Mouse (Mus musculus): ENCODE results near the gene Slc5a2. TPM values are rescaled to one million over a fixed set of nuclear protein-coding genes. Genes with fewer than 3 reads are reported as not detected.

The Slc5a2 gene
- 0.15 and 0.53 TPM in 2 replicates for polyA plus RNA-seq (2012; rRNA removed)

- Histone ChIP-seq H3K27me3 (ENCODE audit: control insufficient read depth, insufficient read depth, low read length) (no peaks in the 10 kb centered on the region), H3K4me3 (ENCODE audit: extremely low read depth, insufficient read depth, insufficient read length) (no peak within 1 kb of the TSS), H3K4me1 (ENCODE audit: control insufficient read depth, insufficient read depth, insufficient read length) (no peaks in the 10 kb centered on the region), H3K27ac (ENCODE audit: insufficient read depth, low read length) (no peak within 1 kb of the TSS), H3K36me3 (ENCODE audit: control insufficient read depth, insufficient read depth, low read length) (no peaks in the 10 kb centered on the region)
- no peak for DNase-seq (ENCODE audit: low read depth in 1 of 2, low spot score in 2 of 2)
- WGBS = 89% methylated on average over 6 of the region's 6 CpGs
- no peak for TF ChIP-seq CTCF (IDR thresholded peaks at IDR 0.05; ENCODE audit: extremely low read depth, insufficient read depth, insufficient read length, insufficient replicate concordance)
- TF ChIP-seq POLR2A (IDR thresholded peaks at IDR 0.05; ENCODE audit: low read depth, low read length) = no peak
Measured at GRCm38 (mm10) chr7:128265411-128265810, at the start of gene Slc5a2. TSS of gene Slc5a2 (plus strand) at chr7:128265657.

DNA sequence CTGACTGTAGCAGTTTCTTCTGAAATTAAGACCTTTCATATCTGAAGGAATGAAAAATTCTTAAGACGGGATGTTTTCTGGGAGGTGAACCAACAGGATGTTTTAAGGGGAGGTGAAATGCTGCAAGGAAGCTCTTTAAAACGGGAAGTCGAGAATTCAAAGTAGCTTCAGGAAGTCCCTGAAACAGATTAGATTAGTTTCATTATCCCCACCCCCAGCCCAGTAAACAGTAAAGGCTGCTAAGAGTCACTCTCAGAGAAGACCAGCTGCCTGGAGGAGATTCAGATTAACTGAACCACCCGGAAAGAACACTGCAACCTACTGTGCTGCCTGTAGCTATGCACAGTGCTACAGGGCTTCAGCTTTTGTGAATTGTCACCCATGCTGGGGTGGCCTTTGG is 45.5 kb upstream of the Slc5a2 start:
- H3K27me3 ChIP-seq (ENCODE audit: control insufficient read depth, insufficient read depth, low read length) = no peaks in the 10 kb centered on the region
- no peaks in the 10 kb centered on the region for H3K36me3 ChIP-seq (ENCODE audit: control insufficient read depth, insufficient read depth, low read length)
- TF ChIP-seq POLR2A (IDR thresholded peaks at IDR 0.05; ENCODE audit: low read depth, low read length) = no peak
- TF ChIP-seq CTCF (IDR thresholded peaks at IDR 0.05; ENCODE audit: extremely low read depth, insufficient read depth, insufficient read length, insufficient replicate concordance) = no peak
- H3K27ac ChIP-seq (ENCODE audit: insufficient read depth, low read length) = no peak overlapping the region
- DNase-seq (ENCODE audit: low read depth in 1 of 2, low spot score in 2 of 2) = no peak
- H3K4me3 ChIP-seq (ENCODE audit: extremely low read depth, insufficient read depth, insufficient read length) = no peak overlapping the region
- peaks cover 3% of the 10 kb centered on the region; the same call in 1 of the 2 replicates for H3K4me1 ChIP-seq (ENCODE audit: control insufficient read depth, insufficient read depth, insufficient read length)
- 72% methylated on average over 4 of the region's 4 CpGs for WGBS

DNA sequence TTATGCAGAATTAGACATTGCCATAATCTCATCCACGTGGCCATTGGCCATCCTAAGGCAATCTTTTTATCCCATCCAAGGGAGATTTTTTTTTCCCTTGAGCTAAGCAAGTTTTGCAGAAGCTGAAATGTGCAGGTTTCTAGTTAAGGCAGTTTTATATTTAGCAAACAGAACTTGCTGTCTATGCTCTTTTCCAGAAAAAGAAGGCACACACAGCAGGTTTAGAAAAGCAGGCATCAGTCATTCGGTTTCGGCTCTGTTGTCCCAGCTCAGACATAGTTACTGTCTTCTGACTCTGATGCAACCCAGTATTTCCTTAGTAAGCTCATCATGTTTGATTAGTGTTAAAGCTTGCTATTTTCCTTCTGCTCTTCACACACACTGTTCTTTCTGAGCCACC is 44.5 kb upstream of the Slc5a2 start:
- Histone ChIP-seq H3K27ac (ENCODE audit: insufficient read depth, low read length) (no peak overlapping the region), H3K36me3 (ENCODE audit: control insufficient read depth, insufficient read depth, low read length) (no peaks in the 10 kb centered on the region)

DNA sequence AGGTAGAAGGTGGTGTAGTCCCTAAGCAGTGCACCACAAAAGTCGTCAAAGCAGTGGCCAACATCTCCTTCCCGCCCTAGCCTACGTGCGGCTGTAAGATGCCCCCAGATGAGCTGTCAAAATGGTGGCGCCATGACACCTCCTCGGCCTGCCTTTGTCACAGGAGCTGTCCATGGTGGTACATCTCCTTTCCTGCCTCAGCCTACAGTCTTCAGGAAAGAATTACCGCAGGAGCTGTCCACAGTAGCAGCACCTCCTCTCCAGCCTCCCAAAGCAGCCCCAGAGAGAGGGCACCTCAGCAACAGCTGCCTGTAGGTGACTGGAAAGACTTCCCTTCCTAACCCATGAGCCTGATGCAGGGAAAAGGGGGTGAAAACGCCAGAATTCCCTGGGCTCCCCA is 33.7 kb upstream of the Slc5a2 start:
- TF ChIP-seq CTCF (IDR thresholded peaks at IDR 0.05; ENCODE audit: extremely low read depth, insufficient read depth, insufficient read length, insufficient replicate concordance) (no peak), POLR2A (IDR thresholded peaks at IDR 0.05; ENCODE audit: low read depth, low read length) (no peak)
- Histone ChIP-seq H3K27me3 (ENCODE audit: control insufficient read depth, insufficient read depth, low read length) (no peaks in the 10 kb centered on the region), H3K36me3 (ENCODE audit: control insufficient read depth, insufficient read depth, low read length) (no peaks in the 10 kb centered on the region), H3K4me1 (ENCODE audit: control insufficient read depth, insufficient read depth, insufficient read length) (peaks cover under 1% of the 10 kb centered on the region; the same call in 1 of the 2 replicates), H3K4me3 (ENCODE audit: extremely low read depth, insufficient read depth, insufficient read length) (no peak overlapping the region), H3K27ac (ENCODE audit: insufficient read depth, low read length) (no peak overlapping the region)
- no peak for DNase-seq (ENCODE audit: low read depth in 1 of 2, low spot score in 2 of 2)
- WGBS = 48% methylated on average over 8 of the region's 8 CpGs

More for the DNA sequence above, 44.5 kb upstream of the Slc5a2 start:
- Histone ChIP-seq H3K4me1 (ENCODE audit: control insufficient read depth, insufficient read depth, insufficient read length) (peaks cover 3% of the 10 kb centered on the region; the same call in 1 of the 2 replicates), H3K27me3 (ENCODE audit: control insufficient read depth, insufficient read depth, low read length) (no peaks in the 10 kb centered on the region), H3K4me3 (ENCODE audit: extremely low read depth, insufficient read depth, insufficient read length) (no peak overlapping the region)
- DNase-seq (ENCODE audit: low read depth in 1 of 2, low spot score in 2 of 2) = no peak
- WGBS = 87% methylated on average over 3 of the region's 3 CpGs
- TF ChIP-seq CTCF (IDR thresholded peaks at IDR 0.05; ENCODE audit: extremely low read depth, insufficient read depth, insufficient read length, insufficient replicate concordance) = no peak
- TF ChIP-seq POLR2A (IDR thresholded peaks at IDR 0.05; ENCODE audit: low read depth, low read length) = no peak

GRCm38 (mm10) chr7:128234796-128235195 is 30.7 kb upstream of the Slc5a2 start:
- no peak for DNase-seq (ENCODE audit: low read depth in 1 of 2, low spot score in 2 of 2)
- Histone ChIP-seq H3K36me3 (ENCODE audit: control insufficient read depth, insufficient read depth, low read length) (peaks cover under 1% of the 10 kb centered on the region; the same call in 1 of the 2 replicates), H3K27me3 (ENCODE audit: control insufficient read depth, insufficient read depth, low read length) (no peaks in the 10 kb centered on the region), H3K27ac (ENCODE audit: insufficient read depth, low read length) (no peak overlapping the region), H3K4me1 (ENCODE audit: control insufficient read depth, insufficient read depth, insufficient read length) (peaks cover 3% of the 10 kb centered on the region; the same call in 1 of the 2 replicates), H3K4me3 (ENCODE audit: extremely low read depth, insufficient read depth, insufficient read length) (no peak overlapping the region)
- TF ChIP-seq CTCF (IDR thresholded peaks at IDR 0.05; ENCODE audit: extremely low read depth, insufficient read depth, insufficient read length, insufficient replicate concordance) (no peak), POLR2A (IDR thresholded peaks at IDR 0.05; ENCODE audit: low read depth, low read length) (no peak)
- WGBS = 76% methylated on average over 2 of the region's 2 CpGs

DNA sequence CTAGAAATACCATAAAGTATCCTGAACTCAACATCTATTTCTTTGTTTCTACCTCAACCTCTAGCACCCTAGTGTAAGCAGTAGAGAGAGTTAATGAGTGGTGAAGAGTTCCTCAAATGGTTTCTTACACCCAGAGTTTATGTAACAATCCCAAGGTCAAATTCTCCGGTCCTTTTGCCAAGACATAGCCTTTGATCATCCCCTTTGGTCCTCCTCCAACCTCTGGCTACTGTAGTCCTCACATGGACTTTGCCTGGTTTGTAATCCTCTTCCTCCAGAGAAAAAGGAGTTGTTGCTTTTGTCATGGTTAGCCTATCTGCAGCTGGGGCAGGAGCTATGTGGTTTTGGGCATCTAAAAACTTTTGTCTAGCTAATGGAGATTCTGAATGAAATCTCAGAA is 30.0 kb upstream of the Slc5a2 start:
- no peak for TF ChIP-seq POLR2A (IDR thresholded peaks at IDR 0.05; ENCODE audit: low read depth, low read length)
- no peak for TF ChIP-seq CTCF (IDR thresholded peaks at IDR 0.05; ENCODE audit: extremely low read depth, insufficient read depth, insufficient read length, insufficient replicate concordance)
- WGBS = 83% methylated on average over 1 of the region's 1 CpGs
- H3K27ac ChIP-seq (ENCODE audit: insufficient read depth, low read length) = no peak overlapping the region
- H3K4me3 ChIP-seq (ENCODE audit: extremely low read depth, insufficient read depth, insufficient read length) = no peak overlapping the region
- no peak for DNase-seq (ENCODE audit: low read depth in 1 of 2, low spot score in 2 of 2)
- H3K4me1 ChIP-seq (ENCODE audit: control insufficient read depth, insufficient read depth, insufficient read length) = peaks cover 3% of the 10 kb centered on the region; the same call in 1 of the 2 replicates
- no peaks in the 10 kb centered on the region for H3K27me3 ChIP-seq (ENCODE audit: control insufficient read depth, insufficient read depth, low read length)
- peaks cover 7% of the 10 kb centered on the region for H3K36me3 ChIP-seq (ENCODE audit: control insufficient read depth, insufficient read depth, low read length)

DNA sequence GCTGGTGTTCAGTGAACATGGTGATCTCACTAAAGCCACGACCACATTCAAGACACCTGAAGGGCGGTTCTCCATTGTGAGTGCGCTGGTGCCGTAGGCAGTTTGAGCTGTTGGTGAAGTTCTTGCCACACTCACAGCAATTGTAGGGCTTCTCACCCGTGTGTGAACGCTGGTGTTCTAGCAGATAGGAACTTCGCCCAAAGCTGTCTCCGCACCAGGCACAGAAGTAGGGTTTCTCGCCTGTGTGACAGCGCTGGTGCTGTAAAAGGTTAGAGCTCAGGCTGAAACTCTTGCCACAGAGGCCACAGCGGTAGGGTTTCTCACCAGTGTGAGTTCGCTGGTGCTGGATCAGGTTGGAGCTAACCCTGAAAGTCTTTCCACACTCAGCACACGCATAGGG is 29.0 kb upstream of the Slc5a2 start:
- no peak for TF ChIP-seq CTCF (IDR thresholded peaks at IDR 0.05; ENCODE audit: extremely low read depth, insufficient read depth, insufficient read length, insufficient replicate concordance)
- no peak for TF ChIP-seq POLR2A (IDR thresholded peaks at IDR 0.05; ENCODE audit: low read depth, low read length)
- 89% methylated on average over 13 of the region's 13 CpGs for WGBS
- no peak overlapping the region for H3K27ac ChIP-seq (ENCODE audit: insufficient read depth, low read length)
- peaks cover 10% of the 10 kb centered on the region for H3K36me3 ChIP-seq (ENCODE audit: control insufficient read depth, insufficient read depth, low read length)
- no peak overlapping the region for H3K4me3 ChIP-seq (ENCODE audit: extremely low read depth, insufficient read depth, insufficient read length)
- no peaks in the 10 kb centered on the region for H3K27me3 ChIP-seq (ENCODE audit: control insufficient read depth, insufficient read depth, low read length)
- H3K4me1 ChIP-seq (ENCODE audit: control insufficient read depth, insufficient read depth, insufficient read length) = peaks cover 3% of the 10 kb centered on the region; the same call in 1 of the 2 replicates
- no peak for DNase-seq (ENCODE audit: low read depth in 1 of 2, low spot score in 2 of 2)

Data from spleen, adult 2 months (tissue).